Mouse (Mus musculus) liver, postnatal 0 days (tissue): ENCODE measurements around the gene Olfml3.

Experiments
- CTCF ChIP-seq: sonication (generic); IDR thresholded peaks from 2 replicates; pipeline ENCODE4 v1.5.1; 2016; ENCODE audit warnings: antibody characterized with exemption, low read depth
- EP300 ChIP-seq: IDR thresholded peaks from 2 replicates; pipeline ENCODE4 v1.6.1; 2016; ENCODE audit warnings: antibody characterized with exemption, low read depth, mild to moderate bottlenecking

DNA sequence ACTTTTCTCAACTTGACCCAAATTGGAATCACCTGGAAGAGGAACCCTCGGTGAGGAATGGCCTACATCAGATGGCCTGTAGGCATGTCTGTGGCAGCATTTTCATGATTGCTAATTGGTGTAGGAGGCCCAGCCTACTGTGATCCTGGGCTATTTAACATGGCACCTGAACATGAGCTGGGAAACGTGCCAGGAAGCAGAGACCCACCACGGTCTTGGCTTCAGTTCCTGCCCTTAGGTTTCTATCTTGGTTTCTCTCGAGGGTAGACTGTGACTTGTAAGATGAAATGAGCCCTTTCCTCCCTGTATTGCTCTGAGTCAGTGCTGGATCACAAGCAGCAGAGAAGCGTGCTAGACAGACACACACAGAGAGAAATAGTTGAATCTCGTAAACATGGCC is 33.1 kb downstream of the Olfml3 start:
- TF ChIP-seq CTCF (no peak), EP300 (no peak)
